Mouse (Mus musculus): Measurements from ENCODE around the gene Itln1.

GRCm38 (mm10) chr1:171561200-171561599 lies 26.1 kb upstream of the Itln1 start:
- TF ChIP-seq CTCF (IDR thresholded peaks at IDR 0.05; ENCODE audit: low read depth, low read length) (no peak), GATA1 (IDR thresholded peaks at IDR 0.05; ENCODE audit: borderline replicate concordance, low read length) (no peak), TAL1 (conservative IDR thresholded peaks at IDR 0.05; ENCODE audit: low read depth, low read length) (no peak)
